Mouse (Mus musculus): ENCODE data around the gene Gm42688.

DNA sequence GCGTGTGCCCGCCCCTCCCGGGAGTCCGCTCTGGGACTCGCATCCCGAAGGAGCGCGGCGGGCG, 31.3 kb upstream of the Gm42688 start, which contains the start of gene Tlx2:
- TF ChIP-seq POLR2A (IDR thresholded peaks at IDR 0.05; ENCODE audit: borderline replicate concordance, insufficient read depth, low read length) (no peak), CTCF (IDR thresholded peaks at IDR 0.05; ENCODE audit: borderline replicate concordance, insufficient read depth, low read depth, low read length) (no peak)

Data from cerebellum, adult 2 months (tissue).